Mouse (Mus musculus) lung, postnatal 0 days (tissue): ENCODE measurements around the gene Hmcn1.
A peak's percentile ranks its signal among the peaks of the same experiment; 100 is the strongest.

Experiments used
- CTCF ChIP-seq: IDR thresholded peaks from 2 replicates; pipeline ENCODE4 v1.5.1; 2016; ENCODE audit warnings: antibody characterized with exemption, mild to moderate bottlenecking
- EP300 ChIP-seq: IDR thresholded peaks from 2 replicates; pipeline ENCODE4 v1.6.1; 2016; ENCODE audit warnings: antibody characterized with exemption, mild to moderate bottlenecking, control low read depth

GRCm38 (mm10) chr1:150804235-150805099 lies 188.8 kb downstream of the Hmcn1 start:
- TF ChIP-seq EP300 = peak; percentile 44
- no peak for TF ChIP-seq CTCF
